Mouse (Mus musculus) frontal cortex, adult 2 months (tissue): Measurements from ENCODE around the gene Enox1. TPM values are rescaled to one million over a fixed set of nuclear protein-coding genes. Genes with fewer than 3 reads are reported as not detected.
"Not testable (repeated sequence)": the region's sequence is repeated elsewhere in the genome, so short reads cannot be mapped to it uniquely, and the experiment has no call there.

ENCODE experiments used
- DNase-seq, 2 experiments: peaks; one replicate each; pipeline ENCODE4 v3.0.0; 2022; ENCODE audit warnings: low spot score in 1 of 2; ENCODE audit errors: extremely low spot score in 1 of 2
- polyA plus RNA-seq: library from polyadenylated mRNA; depleted of rRNA; stranded (reverse); fragments of >200 nt; gene quantifications from 2 replicates; pipeline ENCODE4 v1.2.3, GENCODE M21; 2012

Gene Enox1
- polyA plus RNA-seq, 1 experiment, result 23.8 TPM

DNA sequence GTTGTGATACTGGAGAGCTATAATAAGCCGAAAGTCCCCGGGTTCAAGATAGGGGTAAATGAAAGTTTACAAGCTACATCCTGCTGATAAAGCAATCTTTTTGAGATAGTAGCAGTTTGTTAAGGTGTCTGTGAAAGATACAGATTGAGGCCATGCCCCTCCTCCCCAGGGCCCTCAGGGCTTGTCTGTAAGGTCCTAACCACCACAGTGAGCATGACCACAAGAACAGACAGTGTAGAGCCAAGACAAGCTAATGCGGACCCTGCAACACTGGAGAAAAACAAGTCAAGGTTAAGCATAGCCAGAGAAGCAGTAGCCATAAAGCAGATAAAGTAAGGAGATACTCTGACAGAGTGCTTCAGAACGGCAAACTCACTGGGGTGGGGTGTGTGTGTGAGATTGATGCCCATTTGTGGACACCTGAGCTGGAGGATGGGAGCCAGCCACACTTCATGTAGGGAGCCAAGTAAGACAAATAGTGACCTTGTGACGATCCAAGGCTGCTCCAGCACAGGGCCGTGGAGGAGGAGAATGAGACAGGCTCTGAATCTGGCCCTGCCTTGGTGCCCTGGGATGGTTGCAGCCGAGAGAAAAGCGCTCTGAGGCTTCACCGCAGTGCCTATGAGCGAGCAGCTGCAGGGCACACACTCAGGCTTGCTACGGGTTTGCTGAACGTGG is 348.0 kb downstream of the Enox1 start:
- DNase-seq, result no peak

DNA sequence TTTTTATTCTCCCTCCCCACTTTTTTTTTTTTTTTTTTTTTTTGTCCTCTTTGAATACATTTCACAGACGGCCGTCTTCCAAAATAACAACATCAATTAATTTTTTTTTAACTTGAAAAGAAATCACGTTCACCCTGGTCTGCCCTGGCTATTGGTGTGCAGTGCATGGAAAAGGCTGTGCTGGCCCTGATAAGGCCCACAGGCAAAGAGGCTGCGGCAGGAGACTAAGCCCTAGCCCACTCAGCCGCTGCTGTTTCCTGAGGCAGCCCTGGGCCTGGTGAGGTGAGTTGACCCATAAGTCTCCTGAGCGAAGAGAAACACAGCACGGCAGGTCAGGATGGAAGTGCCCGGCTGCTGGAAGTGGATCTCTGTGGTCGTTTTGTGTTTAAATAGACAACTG is 349.8 kb downstream of the Enox1 start:
- DNase-seq, result no peak

DNA sequence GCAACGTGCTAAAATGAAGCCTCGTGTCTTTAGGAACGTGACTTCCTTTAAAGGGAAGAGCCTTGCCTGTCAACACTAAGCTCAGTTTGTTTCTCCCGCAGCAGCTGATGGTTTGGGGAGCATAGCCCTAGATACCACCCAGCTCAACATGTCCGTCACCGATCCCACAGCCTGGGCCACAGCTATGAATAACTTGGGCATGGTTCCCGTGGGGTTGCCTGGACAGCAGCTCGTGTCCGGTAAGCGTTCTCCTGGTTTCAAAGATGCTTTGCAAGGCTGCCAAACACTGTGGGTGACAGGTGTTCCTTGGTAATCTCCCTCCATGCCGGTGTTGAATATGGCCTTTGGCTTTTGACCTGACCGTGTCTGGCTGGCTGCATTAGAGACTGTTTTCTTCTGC is 351.5 kb downstream of the Enox1 start:
- no peak for DNase-seq

DNA sequence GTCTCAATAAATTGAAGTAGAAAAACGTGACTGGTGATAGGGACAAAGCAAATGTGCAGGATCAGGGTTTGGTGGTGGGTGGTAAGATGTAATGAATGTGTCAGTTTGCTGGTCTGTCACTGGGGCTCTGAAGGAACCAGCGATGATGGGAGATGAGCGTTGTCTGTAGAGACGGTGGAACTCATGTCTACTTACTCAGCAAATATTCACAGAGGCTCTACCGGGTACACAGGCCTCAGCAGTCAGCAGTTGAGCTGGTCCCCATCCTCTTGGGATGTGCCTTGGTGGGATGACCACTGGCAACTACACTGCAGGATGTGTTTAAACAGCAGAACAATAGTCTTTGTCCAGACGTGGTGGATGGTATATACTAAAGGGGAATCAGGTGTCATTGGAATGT is 352.5 kb downstream of the Enox1 start:
- no peak for DNase-seq

DNA sequence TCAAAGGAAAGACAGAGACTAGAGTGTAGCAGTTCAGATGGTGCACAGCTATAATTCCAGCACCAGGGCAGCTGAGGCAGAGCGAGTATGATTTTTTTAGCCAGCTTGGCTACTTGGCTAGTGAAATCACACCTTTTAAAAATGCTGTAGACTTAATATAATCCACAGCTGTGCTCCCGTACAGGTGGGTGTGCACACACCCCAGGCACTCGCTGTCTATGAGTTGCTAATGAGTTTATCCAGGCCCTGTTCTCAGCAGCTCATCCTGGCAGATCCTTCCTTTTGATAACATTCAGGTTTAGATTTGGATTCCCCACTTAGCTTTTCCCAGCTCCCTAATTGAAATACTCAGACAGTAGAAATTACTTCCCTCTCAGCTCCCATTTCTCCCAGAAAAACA is 353.4 kb downstream of the Enox1 start:
- peak; percentile 17 to 26 for DNase-seq

DNA sequence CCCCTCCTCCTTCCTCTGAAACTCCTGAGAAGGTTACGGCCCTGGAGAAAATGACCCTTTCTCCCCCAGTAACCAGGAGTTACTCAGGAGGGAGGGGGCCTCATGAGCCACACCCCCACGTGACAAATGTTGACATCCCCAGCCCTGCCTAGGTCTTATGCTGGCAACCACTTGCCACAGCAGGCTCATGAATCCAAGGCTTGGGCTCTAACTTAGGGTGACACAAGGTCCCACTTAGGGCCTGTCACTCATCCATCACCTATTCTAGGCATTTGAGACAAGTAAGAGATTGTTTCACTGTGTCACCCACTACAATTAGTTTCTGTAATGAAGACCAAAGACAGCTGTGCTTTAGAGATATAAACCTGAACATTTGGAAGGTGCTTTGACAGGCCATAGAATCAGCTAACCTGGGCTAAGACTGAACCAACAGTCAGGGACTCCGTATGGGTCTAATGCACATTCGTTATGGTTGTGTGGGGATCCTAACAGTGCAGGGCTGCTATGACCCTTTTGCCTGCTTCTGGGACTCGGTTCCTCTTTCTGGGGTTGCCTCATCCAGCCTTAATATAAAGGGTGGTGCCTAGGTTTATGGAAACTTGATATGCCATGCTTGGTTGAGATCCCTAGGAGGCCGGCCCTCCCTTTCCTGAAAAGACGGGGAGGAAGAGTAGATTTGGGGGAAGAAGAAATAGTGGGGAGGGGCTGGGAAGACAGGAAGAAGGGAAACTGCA is 354.7 kb downstream of the Enox1 start:
- DNase-seq, result no peak

DNA sequence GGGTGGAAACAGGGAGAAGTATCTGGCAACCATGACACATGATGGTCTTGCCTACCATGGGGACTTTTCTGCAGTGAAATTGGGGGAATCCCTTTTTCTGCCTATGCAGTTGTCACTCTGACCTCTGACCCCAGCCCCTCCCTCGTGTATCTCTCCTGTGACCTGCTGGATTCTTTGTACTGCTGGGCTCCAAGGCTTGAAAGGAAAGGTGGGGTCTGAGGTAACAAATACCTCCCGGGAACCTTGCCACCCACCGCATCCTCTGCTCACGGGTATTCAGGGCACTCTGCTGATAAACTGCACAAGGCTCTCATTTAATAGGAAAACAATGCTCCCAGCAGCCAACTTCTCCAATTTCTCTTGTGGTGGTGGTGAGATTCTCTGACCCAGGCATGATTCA is 361.5 kb downstream of the Enox1 start:
- DNase-seq, result no peak

DNA sequence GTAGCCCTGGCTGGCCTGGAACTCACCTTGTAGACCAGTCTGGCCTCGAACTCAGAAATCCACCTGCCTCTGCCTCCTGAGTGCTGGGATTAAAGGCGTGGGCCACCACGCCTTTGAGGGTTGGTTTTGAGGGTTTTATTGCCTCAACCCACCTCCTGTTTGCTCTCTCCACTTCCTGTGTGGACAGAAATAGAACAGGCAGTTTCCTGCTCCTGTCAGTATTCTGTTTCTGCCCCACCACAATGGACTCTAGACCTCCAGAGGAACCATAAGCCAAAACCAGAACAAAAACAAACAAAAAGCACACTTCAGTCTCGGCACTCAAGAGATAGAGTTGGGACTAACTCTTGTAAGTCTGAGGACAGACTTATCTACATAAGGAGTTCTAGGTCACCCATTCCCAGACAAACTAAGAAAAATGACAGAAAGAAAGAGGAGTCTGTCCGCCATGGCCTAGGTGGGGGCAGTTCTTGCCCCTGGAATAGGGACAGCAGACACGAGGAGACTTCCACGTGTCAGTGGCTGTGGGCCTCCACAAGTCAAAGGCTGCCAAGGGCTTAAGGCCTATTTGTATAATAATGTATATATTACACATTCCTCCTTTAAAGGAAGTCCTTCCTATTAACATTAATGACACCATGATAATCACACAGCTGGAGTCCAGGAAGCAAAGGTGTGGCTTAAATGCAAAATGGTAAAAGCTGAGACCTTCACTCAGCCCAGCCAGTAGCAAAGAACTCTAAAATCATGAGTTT is 362.6 kb downstream of the Enox1 start:
- DNase-seq, result no peak

DNA sequence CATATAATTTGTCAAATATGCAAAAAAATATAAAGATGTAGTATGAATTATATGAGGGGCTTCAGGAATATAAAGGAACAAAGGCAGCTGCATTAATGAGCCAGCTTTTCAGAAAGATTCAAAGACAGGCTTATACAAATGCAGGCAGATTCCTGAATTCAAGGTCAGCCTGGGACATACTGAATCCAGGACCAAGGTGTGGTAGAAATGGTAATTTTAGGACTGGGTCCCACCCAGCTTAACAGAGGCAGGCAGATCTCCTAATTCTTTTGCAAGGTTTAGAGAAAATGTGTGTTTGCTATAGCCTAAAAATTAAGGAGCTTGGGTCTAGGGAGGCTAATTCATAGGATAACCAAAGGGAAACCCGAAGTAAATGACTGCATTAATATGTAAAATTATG is 363.1 kb downstream of the Enox1 start:
- DNase-seq, result no peak

DNA sequence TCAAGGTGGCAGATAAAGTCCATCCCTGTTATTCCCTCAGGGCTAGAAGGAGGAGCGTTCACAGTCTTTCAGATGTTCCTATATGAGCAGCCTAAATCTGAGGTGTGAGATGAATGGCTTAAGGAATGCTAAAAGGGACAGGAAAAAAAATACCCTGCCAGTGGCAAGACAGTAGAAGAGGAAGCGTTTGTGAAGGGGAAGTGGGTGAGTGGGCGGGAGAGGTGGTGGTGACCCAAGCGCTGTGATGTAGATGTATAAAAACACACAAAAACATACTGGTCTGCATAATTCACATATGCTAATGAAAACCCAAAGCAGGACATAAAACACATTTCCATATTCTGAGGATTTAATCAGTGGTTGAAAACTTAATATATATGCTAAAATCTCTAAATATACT is 367.7 kb downstream of the Enox1 start:
- DNase-seq, result peak in 1 of 2 experiments; percentile 49

DNA sequence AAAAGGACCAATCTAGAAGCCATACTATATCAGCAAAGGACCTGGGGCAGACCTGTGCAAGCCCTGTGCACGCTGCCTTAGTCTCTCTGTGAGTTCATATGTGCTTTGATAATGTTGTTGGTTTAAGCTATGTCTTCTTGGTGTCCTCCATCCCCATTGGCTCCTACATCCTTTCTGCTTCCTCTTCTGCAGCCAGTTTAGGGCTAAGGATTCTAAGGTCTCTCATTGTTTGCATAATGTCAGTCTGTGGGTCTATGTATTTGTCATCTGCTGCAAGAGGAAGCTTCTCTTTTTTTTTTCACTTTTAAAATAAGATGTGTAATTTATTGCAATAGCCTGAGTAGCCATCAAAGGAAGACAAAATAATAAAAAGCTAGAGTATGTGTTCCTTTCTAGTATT is 369.7 kb downstream of the Enox1 start:
- DNase-seq, result no peak

DNA sequence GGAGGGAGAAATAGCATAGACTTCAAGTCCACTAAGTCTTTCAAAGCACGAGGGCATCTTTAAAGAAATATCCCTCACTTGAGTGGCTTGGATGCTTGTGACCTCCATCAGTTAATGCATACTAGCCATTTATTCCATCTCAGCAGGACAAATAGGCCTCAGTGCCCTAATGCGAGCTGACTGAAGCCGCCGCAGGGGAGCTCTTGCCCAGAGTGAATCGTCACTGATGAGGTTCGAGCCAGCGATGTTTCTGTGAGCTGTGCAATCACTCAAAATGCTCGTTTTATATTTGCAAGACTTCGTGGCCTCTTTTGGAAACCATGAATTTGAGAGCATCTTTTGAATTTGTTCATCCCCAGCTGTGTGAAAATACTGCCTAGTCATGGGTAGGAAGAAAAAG is 372.6 kb downstream of the Enox1 start:
- DNase-seq, result no peak

DNA sequence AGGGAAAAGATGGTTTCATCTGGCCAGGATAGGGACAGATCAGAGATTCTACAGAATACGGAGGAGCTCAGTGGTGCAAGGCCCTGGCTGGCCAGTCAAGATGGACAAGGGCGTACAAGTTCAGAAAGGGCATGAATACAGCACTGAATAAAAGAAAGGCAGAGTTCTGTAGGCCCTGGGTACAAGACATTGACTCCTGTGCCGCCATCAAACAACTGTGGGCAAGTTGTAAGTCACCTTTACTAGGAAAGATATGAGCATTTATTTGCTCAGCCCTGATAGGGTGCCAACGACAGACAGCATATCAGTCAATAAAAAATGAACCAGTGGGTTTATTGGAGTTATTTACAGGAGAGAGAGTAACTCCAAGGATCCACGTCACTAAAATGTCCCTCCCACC is 373.1 kb downstream of the Enox1 start:
- DNase-seq, result no peak

DNA sequence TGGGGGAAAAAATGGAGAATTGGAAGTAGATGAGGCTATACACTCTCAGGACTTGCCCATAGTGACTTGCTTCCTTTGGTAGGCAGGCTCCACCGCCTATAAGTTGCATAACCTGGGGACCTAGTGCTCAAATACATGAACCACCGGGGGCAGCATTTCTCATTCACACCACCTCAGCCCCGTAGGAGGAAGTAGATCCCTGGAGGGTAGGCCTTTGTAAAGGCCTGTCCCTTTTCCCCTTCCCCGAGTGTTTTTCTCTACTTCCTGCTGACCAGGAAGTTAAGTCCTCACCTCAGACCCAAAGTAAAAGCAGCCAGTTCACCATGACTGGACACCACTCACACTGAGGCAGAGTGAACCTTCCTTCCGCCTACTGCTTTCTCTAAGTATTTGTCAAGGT is 377.1 kb downstream of the Enox1 start:
- no peak for DNase-seq

DNA sequence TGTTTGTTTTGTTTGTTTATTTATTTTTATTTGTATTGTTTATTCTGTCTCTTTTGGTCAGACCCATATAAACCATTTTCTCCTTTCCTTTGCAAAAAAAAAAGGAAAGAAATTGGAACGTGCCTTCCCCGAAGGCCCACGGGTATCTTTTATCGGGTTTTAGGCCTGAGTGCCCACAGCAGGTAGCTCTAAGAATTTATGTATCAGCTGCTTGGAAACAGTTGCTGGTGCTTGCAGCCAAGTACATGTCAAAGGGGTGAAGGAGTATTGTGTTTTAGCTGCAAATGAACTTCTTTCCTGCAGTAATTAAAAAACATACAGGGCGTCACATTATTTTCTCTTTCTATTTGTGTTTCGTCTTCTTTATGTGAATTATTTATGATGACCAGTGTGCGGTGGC is 377.6 kb downstream of the Enox1 start:
- DNase-seq, result no peak

DNA sequence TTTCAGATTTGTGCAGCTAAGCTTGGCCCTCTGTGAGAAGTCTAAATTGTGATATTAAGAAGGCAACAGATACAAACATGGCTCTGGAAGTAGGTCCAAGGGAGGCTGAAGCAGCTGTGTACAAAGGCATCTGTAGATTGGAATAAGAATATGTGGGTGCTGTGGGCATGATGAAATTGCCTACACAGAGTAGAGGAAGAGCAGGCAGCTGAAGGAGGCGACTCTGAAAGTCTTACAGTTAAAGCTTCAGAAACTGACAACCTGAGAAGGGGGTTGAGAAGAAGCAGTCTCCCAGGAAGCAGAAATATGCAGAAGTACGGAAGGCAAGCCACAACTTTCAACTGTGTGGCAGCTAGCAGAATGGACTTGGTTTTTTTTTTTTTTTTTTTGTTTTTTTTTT is 380.0 kb downstream of the Enox1 start:
- peak in 1 of 2 experiments; percentile 57 for DNase-seq

DNA sequence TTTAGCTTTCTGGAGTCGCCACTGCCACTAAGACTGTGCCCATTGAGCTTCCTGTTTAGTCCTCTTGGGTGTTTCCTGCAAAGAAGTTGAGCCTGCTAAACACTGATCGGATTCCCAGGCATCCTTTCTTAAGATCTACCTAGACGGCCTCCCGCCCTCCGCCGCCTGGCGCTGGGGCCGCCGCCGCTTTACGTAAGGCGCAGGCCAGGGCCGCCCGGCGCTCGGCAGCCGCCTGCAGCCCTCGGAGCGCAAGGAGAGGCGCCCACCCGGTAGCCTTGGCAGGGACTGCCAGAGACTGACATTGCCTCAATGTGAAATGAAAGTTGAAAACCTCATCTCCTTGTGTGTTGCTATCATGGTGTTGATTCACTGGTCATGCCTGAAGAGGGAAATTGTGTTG is 383.0 kb downstream of the Enox1 start:
- DNase-seq, result not testable (repeated sequence)

DNA sequence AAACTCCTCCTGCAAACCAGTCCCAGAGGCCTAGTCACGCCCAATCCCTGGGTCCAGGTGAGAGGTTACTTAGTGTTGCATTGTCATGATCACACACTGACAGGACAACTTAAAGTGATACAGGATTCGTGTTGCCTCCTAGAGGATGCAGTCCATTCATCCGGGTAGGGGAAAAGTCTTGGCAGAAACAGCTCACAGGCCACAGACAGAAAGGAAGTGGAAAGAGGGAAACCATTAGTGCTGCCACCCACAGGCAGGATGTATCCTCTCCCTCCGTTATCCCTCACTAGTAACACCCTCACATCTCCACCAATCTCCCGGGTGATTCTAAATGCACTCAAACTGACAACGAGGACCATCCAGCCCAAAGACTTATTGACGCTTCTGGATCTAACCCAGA is 385.4 kb downstream of the Enox1 start:
- DNase-seq, result no peak

DNA sequence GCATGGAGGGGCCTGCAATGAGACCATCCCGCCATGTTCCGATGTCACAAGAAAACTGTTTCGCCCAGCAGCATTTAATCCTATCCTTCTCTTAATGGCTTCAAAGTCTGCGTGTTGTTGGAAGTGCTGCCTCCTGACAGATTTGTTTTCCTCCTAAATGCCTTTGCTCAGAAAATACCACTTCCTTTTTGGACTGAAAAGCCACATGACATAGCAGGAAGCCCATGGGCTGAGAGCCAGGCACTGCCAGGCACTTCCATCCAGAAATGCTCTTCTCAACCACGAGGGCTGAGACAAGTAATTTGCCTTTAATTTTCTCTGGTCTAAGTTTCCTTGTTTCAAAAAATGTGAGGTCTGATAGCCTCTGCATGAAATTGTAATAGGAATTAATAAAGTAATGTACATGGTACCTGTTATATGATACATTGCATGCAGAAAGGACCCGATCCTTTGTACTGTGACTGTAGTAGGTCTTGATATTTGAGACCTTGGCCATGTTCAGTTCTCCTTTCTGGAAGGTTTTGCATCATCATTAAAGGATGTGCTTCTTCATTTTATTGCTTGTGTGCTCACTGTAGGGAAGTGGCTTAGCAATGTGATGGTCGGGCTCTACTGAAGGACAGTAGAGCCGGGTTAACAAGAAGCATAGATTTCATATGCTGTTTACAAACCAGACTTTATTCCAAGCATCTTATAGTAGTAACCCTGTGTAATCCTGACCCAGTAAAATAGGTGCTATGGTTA is 390.1 kb downstream of the Enox1 start:
- no peak for DNase-seq

DNA sequence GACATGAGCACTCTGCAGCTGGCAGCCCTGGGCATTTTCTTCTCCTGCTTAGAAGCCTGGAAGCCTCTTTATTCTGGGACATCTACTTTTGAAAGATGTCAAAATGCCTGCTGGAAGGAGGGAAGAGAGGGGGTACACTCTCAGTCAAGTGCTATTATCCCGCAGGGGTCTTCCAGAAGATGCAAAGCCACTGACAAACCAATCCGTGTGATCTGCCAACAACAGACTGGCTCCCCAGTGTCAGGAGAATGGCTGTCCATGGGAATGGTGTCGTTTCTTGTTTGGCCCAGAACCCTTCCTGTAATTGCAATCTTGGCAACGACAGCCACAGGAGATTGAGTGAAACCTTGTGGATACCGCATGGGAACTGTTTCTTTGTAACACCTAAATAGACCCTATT is 390.8 kb downstream of the Enox1 start:
- no peak for DNase-seq

DNA sequence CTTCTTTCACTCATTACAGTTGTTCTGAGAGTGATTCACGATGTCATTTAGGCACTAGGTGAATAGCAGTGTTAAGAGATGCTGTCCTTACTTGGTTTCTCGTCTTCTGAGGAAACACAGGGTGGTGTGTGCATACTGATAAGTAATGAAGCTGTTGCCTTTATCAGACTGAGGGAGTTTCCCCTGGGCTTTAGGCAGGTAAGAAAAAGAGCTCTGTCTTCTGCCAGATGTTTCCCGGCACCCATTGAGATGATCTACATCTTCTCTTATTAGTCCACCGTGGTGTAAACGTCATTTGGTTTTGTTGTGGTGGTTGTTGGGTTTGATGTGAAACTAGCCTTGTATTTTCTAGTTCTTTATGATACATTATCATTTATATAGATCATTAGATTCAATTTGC is 392.4 kb downstream of the Enox1 start:
- no peak for DNase-seq
